Mouse (Mus musculus): ENCODE data around the gene Igf2r. TPM values are rescaled to one million over a fixed set of nuclear protein-coding genes. Genes with fewer than 3 reads are reported as not detected.
A peak's percentile ranks its signal among the peaks of the same experiment; 100 is the strongest.

The Igf2r gene
- total and polyA plus RNA-seq, 3 experiments = 20.3 to 75.5 (median 74.3) TPM

DNA sequence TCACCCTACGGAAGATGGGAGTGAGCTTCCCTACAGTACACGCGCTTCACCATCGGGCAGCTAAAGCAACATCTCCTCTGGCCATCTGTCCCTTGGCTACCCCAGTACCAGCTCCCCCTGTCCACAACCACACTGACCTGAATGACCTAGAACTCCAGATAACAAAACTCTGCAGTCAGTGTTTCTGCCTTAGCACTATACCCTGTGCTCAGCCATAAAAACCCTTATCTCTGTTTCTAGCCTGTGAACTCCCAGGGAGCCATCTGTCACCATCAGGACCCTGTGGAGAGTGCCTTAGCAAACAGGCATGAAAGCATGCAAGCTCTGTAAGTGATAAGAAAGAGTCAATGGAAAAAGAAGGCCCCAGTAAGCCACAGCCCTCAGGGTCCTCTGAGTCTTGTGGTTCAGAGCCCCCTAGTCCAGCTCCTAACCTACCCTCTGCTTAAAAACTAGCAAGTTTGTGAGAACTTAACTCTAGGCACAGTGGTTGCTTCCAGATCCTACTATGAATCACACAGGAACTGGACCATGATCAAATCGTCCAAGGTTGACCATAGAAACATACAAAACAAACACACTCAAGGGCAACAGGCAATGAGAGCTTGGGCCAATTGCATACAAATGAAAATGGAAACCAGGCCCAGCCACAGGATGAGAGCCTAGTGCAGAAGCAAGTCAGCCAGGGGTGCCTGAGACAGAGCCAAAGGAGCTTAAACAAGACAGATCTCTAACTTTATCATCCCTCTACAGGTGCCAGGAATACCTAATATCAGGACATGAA is 45.3 kb downstream of the Igf2r start:
- ATAC-seq (ENCODE audit: extremely low read depth, insufficient number of reproducible peaks, low FRiP score, poor library complexity, severe bottlenecking) = peak; percentile 91
- DNase-seq (ENCODE audit: low spot score) = peak; percentile 70
- peaks cover 84% of the 10 kb centered on the region for H3K36me3 ChIP-seq (replicated peaks)

GRCm38 (mm10) chr17:12722622-12723021 is 46.8 kb downstream of the Igf2r start:
- TF ChIP-seq GATA1 (IDR thresholded peaks at IDR 0.05; ENCODE audit: borderline replicate concordance, low read length) (no peak), TAL1 (conservative IDR thresholded peaks at IDR 0.05; ENCODE audit: low read depth, low read length) (no peak), POLR2AphosphoS5 (IDR thresholded peaks at IDR 0.05; ENCODE audit: insufficient replicate concordance, low read depth, low read length) (no peak), CTCF (IDR thresholded peaks at IDR 0.05; ENCODE audit: low read depth, low read length) (no peak), GATA2 (IDR thresholded peaks at IDR 0.05; ENCODE audit: borderline replicate concordance, low read depth, low read length) (no peak)
- Histone ChIP-seq H3K36me3 (replicated peaks) (peaks cover 87% of the 10 kb centered on the region), H3K4me1 (ENCODE audit: insufficient read depth, low read depth, low read length) (peaks cover 68% of the 10 kb centered on the region), H3K4me3 (ENCODE audit: low read depth, low read length) (peak overlapping the region; percentile 42; the same call in 1 of the 2 replicates), H3K9me3 (replicated peaks) (no peaks in the 10 kb centered on the region), H3K27me3 (ENCODE audit: insufficient read depth, low read length) (peaks cover 3% of the 10 kb centered on the region; the same call in 1 of the 2 replicates)
- no peak for DNase-seq (ENCODE audit: low spot score)
- no peak for ATAC-seq (ENCODE audit: extremely low read depth, insufficient number of reproducible peaks, low FRiP score, poor library complexity, severe bottlenecking)

More for the DNA sequence above, 45.3 kb downstream of the Igf2r start:
- H3K27me3 ChIP-seq (ENCODE audit: insufficient read depth, low read length) = peaks cover 3% of the 10 kb centered on the region; the same call in 1 of the 2 replicates
- H3K4me1 ChIP-seq (ENCODE audit: insufficient read depth, low read depth, low read length) = peaks cover 66% of the 10 kb centered on the region
- no peaks in the 10 kb centered on the region for H3K9me3 ChIP-seq (replicated peaks)
- no peak for TF ChIP-seq GATA1 (IDR thresholded peaks at IDR 0.05; ENCODE audit: borderline replicate concordance, low read length)
- TF ChIP-seq TAL1 (conservative IDR thresholded peaks at IDR 0.05; ENCODE audit: low read depth, low read length) = peak; percentile 90
- no peak for TF ChIP-seq POLR2AphosphoS5 (IDR thresholded peaks at IDR 0.05; ENCODE audit: insufficient replicate concordance, low read depth, low read length)
- no peak for TF ChIP-seq GATA2 (IDR thresholded peaks at IDR 0.05; ENCODE audit: borderline replicate concordance, low read depth, low read length)
- no peak for TF ChIP-seq CTCF (IDR thresholded peaks at IDR 0.05; ENCODE audit: low read depth, low read length)
- H3K4me3 ChIP-seq (ENCODE audit: low read depth, low read length) = peak overlapping the region; percentile 17; the same call in 1 of the 2 replicates

DNA sequence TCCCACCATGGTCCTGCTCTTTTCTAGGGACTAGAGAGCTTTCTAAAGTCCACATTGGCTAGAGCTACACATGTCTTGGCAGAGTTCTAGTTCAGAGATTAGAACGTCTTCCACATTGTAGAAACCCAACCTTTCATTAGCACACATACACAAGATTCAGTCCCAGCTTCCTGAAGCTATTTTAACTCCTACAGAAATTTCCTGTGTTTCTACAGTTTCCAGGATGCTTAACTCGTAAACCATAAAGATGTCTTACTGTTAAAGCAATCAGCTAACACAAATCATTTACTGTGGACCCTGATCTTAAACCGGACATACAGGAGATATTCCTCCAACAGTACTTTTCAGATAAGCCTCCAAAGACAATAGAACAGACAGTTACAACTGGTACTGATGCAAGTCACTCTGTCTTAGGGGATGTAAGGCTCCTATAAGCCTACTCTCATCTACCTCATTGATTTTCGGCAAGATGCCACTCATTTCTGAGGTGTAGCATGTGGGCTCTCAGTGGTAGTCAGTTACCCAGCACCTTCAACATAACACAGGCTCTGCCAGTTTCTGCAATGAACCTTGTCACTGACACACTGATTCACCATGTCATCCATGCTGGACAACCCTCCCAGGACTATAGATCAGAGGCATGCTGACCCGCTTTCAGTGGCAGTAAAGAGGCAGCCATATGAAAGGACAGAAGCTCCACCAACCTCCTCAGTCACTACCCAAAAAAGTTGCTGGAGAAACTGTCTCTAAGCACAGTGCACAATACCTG is 48.2 kb downstream of the Igf2r start:
- H3K36me3 ChIP-seq (replicated peaks) = peaks cover 88% of the 10 kb centered on the region
- no peak overlapping the region for H3K4me3 ChIP-seq (ENCODE audit: low read depth, low read length)

GRCm38 (mm10) chr17:12718251-12718650 is 51.2 kb downstream of the Igf2r start:
- Histone ChIP-seq H3K4me3 (ENCODE audit: low read depth, low read length) (no peak overlapping the region), H3K36me3 (replicated peaks) (peaks cover 96% of the 10 kb centered on the region), H3K4me1 (ENCODE audit: insufficient read depth, low read depth, low read length) (peaks cover 59% of the 10 kb centered on the region), H3K27me3 (ENCODE audit: insufficient read depth, low read length) (peaks cover 5% of the 10 kb centered on the region), H3K9me3 (replicated peaks) (no peaks in the 10 kb centered on the region)
- DNase-seq (ENCODE audit: low spot score) (no peak), ATAC-seq (ENCODE audit: extremely low read depth, insufficient number of reproducible peaks, low FRiP score, poor library complexity, severe bottlenecking) (no peak)
- TF ChIP-seq CTCF (IDR thresholded peaks at IDR 0.05; ENCODE audit: low read depth, low read length) (no peak), POLR2AphosphoS5 (IDR thresholded peaks at IDR 0.05; ENCODE audit: insufficient replicate concordance, low read depth, low read length) (no peak), GATA1 (IDR thresholded peaks at IDR 0.05; ENCODE audit: borderline replicate concordance, low read length) (no peak), GATA2 (IDR thresholded peaks at IDR 0.05; ENCODE audit: borderline replicate concordance, low read depth, low read length) (no peak), TAL1 (conservative IDR thresholded peaks at IDR 0.05; ENCODE audit: low read depth, low read length) (no peak)

More for the DNA sequence above, 48.2 kb downstream of the Igf2r start:
- Histone ChIP-seq H3K4me1 (ENCODE audit: insufficient read depth, low read depth, low read length) (peaks cover 68% of the 10 kb centered on the region), H3K9me3 (replicated peaks) (no peaks in the 10 kb centered on the region), H3K27me3 (ENCODE audit: insufficient read depth, low read length) (peaks cover 5% of the 10 kb centered on the region; the same call in 1 of the 2 replicates)
- TF ChIP-seq GATA1 (IDR thresholded peaks at IDR 0.05; ENCODE audit: borderline replicate concordance, low read length) (no peak), TAL1 (conservative IDR thresholded peaks at IDR 0.05; ENCODE audit: low read depth, low read length) (no peak)
- DNase-seq (ENCODE audit: low spot score) (no peak), ATAC-seq (ENCODE audit: extremely low read depth, insufficient number of reproducible peaks, low FRiP score, poor library complexity, severe bottlenecking) (no peak)

DNA sequence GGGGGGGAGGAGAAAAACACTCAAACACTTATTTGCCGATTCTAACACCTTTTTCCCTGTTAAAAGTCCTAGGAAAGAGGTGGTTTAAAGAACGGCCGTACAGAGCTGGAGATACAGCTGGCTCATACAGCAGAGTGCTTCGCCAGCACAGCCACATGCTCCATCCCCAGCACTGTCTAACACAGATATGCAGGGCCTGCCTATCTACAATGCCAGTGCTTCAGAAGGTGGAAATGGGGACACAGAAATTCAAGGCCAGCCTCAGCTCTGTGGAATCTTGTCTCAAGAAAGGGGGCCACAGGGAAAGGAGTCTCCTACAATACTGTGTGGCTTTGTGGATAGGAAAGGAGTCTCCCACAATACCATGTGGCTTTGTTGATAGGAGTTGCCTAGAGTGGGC is 52.0 kb downstream of the Igf2r start:
- TF ChIP-seq TAL1 (conservative IDR thresholded peaks at IDR 0.05; ENCODE audit: low read depth, low read length) (no peak), GATA1 (IDR thresholded peaks at IDR 0.05; ENCODE audit: borderline replicate concordance, low read length) (no peak), GATA2 (IDR thresholded peaks at IDR 0.05; ENCODE audit: borderline replicate concordance, low read depth, low read length) (no peak), CTCF (IDR thresholded peaks at IDR 0.05; ENCODE audit: low read depth, low read length) (no peak), POLR2AphosphoS5 (IDR thresholded peaks at IDR 0.05; ENCODE audit: insufficient replicate concordance, low read depth, low read length) (no peak)
- ATAC-seq (ENCODE audit: extremely low read depth, insufficient number of reproducible peaks, low FRiP score, poor library complexity, severe bottlenecking) (no peak), DNase-seq (ENCODE audit: low spot score) (no peak)
- Histone ChIP-seq H3K4me3 (ENCODE audit: low read depth, low read length) (no peak overlapping the region), H3K36me3 (replicated peaks) (peaks cover 98% of the 10 kb centered on the region), H3K27me3 (ENCODE audit: insufficient read depth, low read length) (peaks cover 5% of the 10 kb centered on the region), H3K9me3 (replicated peaks) (no peaks in the 10 kb centered on the region), H3K4me1 (ENCODE audit: insufficient read depth, low read depth, low read length) (peaks cover 51% of the 10 kb centered on the region)

GRCm38 (mm10) chr17:12715032-12715431 is 54.4 kb downstream of the Igf2r start:
- ATAC-seq (ENCODE audit: extremely low read depth, insufficient number of reproducible peaks, low FRiP score, poor library complexity, severe bottlenecking) (no peak), DNase-seq (ENCODE audit: low spot score) (no peak)
- Histone ChIP-seq H3K9me3 (replicated peaks) (no peaks in the 10 kb centered on the region), H3K27me3 (ENCODE audit: insufficient read depth, low read length) (peaks cover 18% of the 10 kb centered on the region), H3K36me3 (replicated peaks) (peaks cover 99% of the 10 kb centered on the region), H3K4me3 (ENCODE audit: low read depth, low read length) (no peak overlapping the region), H3K4me1 (ENCODE audit: insufficient read depth, low read depth, low read length) (peaks cover 37% of the 10 kb centered on the region)
- no peak for TF ChIP-seq GATA2 (IDR thresholded peaks at IDR 0.05; ENCODE audit: borderline replicate concordance, low read depth, low read length)

Data from G1E (cell line).